Mouse (Mus musculus) myocyte (in vitro differentiated cells): ENCODE data around the gene Hip1.

ENCODE experiments used
- E2F4 ChIP-seq: IDR thresholded peaks from one replicate; pipeline ENCODE4 v1.6.1; 2011; ENCODE audit warnings: mild to moderate bottlenecking, control low read depth, moderate library complexity; ENCODE audit not compliant: insufficient read depth
- MYOD1 ChIP-seq, 3 experiments: IDR thresholded peaks; one replicate each; pipeline ENCODE4 v1.6.1; 2011; ENCODE audit warnings: control low read depth in 2 of 3, low read depth in 2 of 3, mild to moderate bottlenecking in 2 of 3, moderate library complexity in 1 of 3; ENCODE audit not compliant: insufficient read length in 2 of 3, control insufficient read depth in 1 of 3
- POLR2A ChIP-seq: IDR thresholded peaks from one replicate; pipeline ENCODE4 v1.6.1; 2011; ENCODE audit warnings: low read depth, mild to moderate bottlenecking, control low read depth, moderate library complexity; ENCODE audit not compliant: insufficient read length

DNA sequence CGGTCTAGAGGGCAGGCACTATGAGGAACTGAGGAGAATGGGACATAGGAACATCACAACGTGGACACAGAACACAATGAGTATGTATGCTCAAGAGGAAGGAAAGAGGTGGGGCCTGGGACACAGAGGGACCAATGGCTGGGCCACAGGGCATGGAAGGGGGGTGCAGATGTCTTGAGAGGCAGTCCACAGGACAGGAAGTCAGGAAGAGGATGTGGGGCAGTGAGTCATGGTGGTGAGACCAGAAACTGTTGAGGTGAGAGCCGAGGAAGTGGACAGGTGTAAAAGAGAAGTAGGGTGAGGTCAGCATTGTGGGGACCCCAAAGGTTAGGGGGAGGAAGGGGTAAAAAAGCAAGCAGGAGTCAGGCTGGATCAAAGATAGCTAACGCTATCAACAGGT lies 7.6 kb downstream of the Hip1 start:
- TF ChIP-seq POLR2A (no peak), MYOD1 (IDR thresholded peaks at IDR 0.05; ENCODE audit: control insufficient read depth in 1 of 3, insufficient read length in 2 of 3, low read depth in 2 of 3) (no peak), E2F4 (no peak)
